Mouse (Mus musculus) neural tube, embryonic 14.5 days (tissue): ENCODE data around the gene Zfp108. TPM values are rescaled to one million over a fixed set of nuclear protein-coding genes. Genes with fewer than 3 reads are reported as not detected.
A peak's percentile ranks its signal among the peaks of the same experiment; 100 is the strongest.

ENCODE experiments used
- ATAC-seq: fragments of 200-750 bp; cut with Nextera tagmentation; 2 replicates; pipeline ENCODE4 v1.8.0; 2017; ENCODE audit warnings: low read depth, mild to moderate bottlenecking, moderate TSS enrichment, moderate library complexity
- H3K27ac ChIP-seq: fragments of 300-500 bp; sonication (generic); 2 replicates; pipeline ENCODE4 v1.5.1; 2014; ENCODE audit warnings: low read depth, mild to moderate bottlenecking, control low read depth, low read length, moderate library complexity, mixed read lengths
- H3K27me3 ChIP-seq: fragments of 300-500 bp; sonication (generic); 2 replicates; pipeline ENCODE4 v1.6.1; 2014; ENCODE audit warnings: low read length; ENCODE audit not compliant: control insufficient read depth, insufficient read depth
- H3K36me3 ChIP-seq: fragments of 300-500 bp; sonication (generic); 2 replicates; pipeline ENCODE4 v1.6.1; 2014; ENCODE audit warnings: low read length, mixed read lengths; ENCODE audit not compliant: control insufficient read depth, insufficient read depth
- H3K4me1 ChIP-seq: fragments of 300-500 bp; sonication (generic); 2 replicates; pipeline ENCODE4 v1.6.1; 2014; ENCODE audit warnings: low read length; ENCODE audit not compliant: control insufficient read depth, insufficient read depth
- H3K4me2 ChIP-seq: fragments of 300-500 bp; sonication (generic); 2 replicates; pipeline ENCODE4 v1.6.1; 2014; ENCODE audit warnings: mild to moderate bottlenecking, low read depth, low read length, control low read depth
- H3K4me3 ChIP-seq: fragments of 300-500 bp; sonication (generic); 2 replicates; pipeline ENCODE4 v1.5.1; 2014; ENCODE audit warnings: low read depth, low read length, control low read depth, mixed read lengths
- H3K9ac ChIP-seq: fragments of 300-500 bp; sonication (generic); replicated peaks from 2 replicates; pipeline ENCODE4 v1.6.1; 2014; ENCODE audit warnings: low read depth, mild to moderate bottlenecking, control low read depth, low read length, mixed read lengths
- H3K9me3 ChIP-seq: fragments of 300-500 bp; sonication (generic); 2 replicates; pipeline ENCODE4 v1.6.1; 2016; ENCODE audit warnings: low read length; ENCODE audit not compliant: control insufficient read depth
- WGBS: fragments of 180-500 bp; shearing (Covaris S2); extraction: QIAGEN DNeasy Blood & Tissue Kit; methylation state at CpG from one replicate; pipeline ENCODE4 v1.1.7; 2014; 5-methylcytosine and 5-hydroxymethylcytosine counted together
- polyA plus RNA-seq: library from polyadenylated mRNA; unstranded; fragments of >200 nt; fragmentation: Nextera tagmentation; extraction: Ambion mirVana; gene quantifications from 2 replicates; pipeline ENCODE4 v1.2.1, GENCODE M21; 2014

The Zfp108 gene
- polyA plus RNA-seq, 1 experiment from 2014 or later = 7.0 TPM

- no peak for ATAC-seq
- Histone ChIP-seq H3K27me3 (no peaks in the 10 kb centered on the region), H3K4me1 (0 out of 2 replicates have a peak, but pooled peaks cover 7% of the 10 kb centered on the region), H3K4me3 (no peak overlapping the region), H3K36me3 (0 out of 2 replicates have a peak, but pooled peaks cover 4% of the 10 kb centered on the region), H3K9me3 (no peaks in the 10 kb centered on the region), H3K4me2 (no peak overlapping the region), H3K27ac (no peak overlapping the region), H3K9ac (no peak overlapping the region)
- 92% methylated on average over 13 of the region's 13 CpGs for WGBS
These were observed 4.9 kb downstream of the Zfp108 start for GRCm38 (mm10) chr7:24259306-24259999.

- WGBS = 93% methylated on average over 4 of the region's 4 CpGs
- Histone ChIP-seq H3K4me1 (0 out of 2 replicates have a peak, but pooled peaks cover 6% of the 10 kb centered on the region), H3K4me3 (no peak overlapping the region), H3K9ac (no peak overlapping the region), H3K36me3 (0 out of 2 replicates have a peak, but pooled peaks cover 4% of the 10 kb centered on the region), H3K27ac (no peak overlapping the region), H3K27me3 (no peaks in the 10 kb centered on the region), H3K4me2 (no peak overlapping the region), H3K9me3 (no peaks in the 10 kb centered on the region)
- ATAC-seq = no peak
These were observed 5.4 kb downstream of the Zfp108 start for GRCm38 (mm10) chr7:24260000-24260312.

- Histone ChIP-seq H3K27me3 (no peaks in the 10 kb centered on the region), H3K4me1 (no peaks in the 10 kb centered on the region), H3K36me3 (no peaks in the 10 kb centered on the region), H3K4me3 (no peak overlapping the region), H3K9ac (no peak overlapping the region), H3K27ac (no peak overlapping the region), H3K4me2 (no peak overlapping the region), H3K9me3 (no peaks in the 10 kb centered on the region)
- no peak for ATAC-seq
- WGBS = 69% methylated on average over 24 of the region's 24 CpGs
These were observed 13.9 kb downstream of the Zfp108 start for GRCm38 (mm10) chr7:24268176-24269155.

GRCm38 (mm10) chr7:24269256-24269655 lies 14.7 kb downstream of the Zfp108 start:
- Histone ChIP-seq H3K27me3 (no peaks in the 10 kb centered on the region), H3K4me2 (no peak overlapping the region), H3K36me3 (0 out of 2 replicates have a peak, but pooled peaks cover 3% of the 10 kb centered on the region), H3K9me3 (no peaks in the 10 kb centered on the region), H3K9ac (no peak overlapping the region), H3K27ac (no peak overlapping the region), H3K4me3 (0 out of 2 replicates have a peak overlapping the region, but pooled peaks have one; percentile 53), H3K4me1 (no peaks in the 10 kb centered on the region)
- ATAC-seq = peak; percentile 23; the same call in 1 of the 2 replicates
- 81% methylated on average over 3 of the region's 3 CpGs for WGBS

GRCm38 (mm10) chr7:24269667-24270287 lies 15.2 kb downstream of the Zfp108 start:
- no peak overlapping the region for H3K27ac ChIP-seq
- no peaks in the 10 kb centered on the region for H3K9me3 ChIP-seq
- ATAC-seq = peak; percentile 52
- WGBS = 41% methylated on average over 7 of the region's 7 CpGs
- no peaks in the 10 kb centered on the region for H3K4me1 ChIP-seq
- peak overlapping the region; percentile 73 for H3K4me2 ChIP-seq
- H3K27me3 ChIP-seq = no peaks in the 10 kb centered on the region
- peaks cover 8% of the 10 kb centered on the region; the same call in 1 of the 2 replicates for H3K36me3 ChIP-seq
- H3K4me3 ChIP-seq = peak overlapping the region; percentile 53
- H3K9ac ChIP-seq = peak overlapping the region; percentile 56; the same call in 1 of the 2 replicates

GRCm38 (mm10) chr7:24270288-24270672 lies 15.7 kb downstream of the Zfp108 start, which contains the start of gene Zfp93:
Zfp93 (plus strand) TSS chr7:24270420.
- H3K4me3 ChIP-seq = peak within 1 kb of the TSS; percentile 53
- no peaks in the 10 kb centered on the region for H3K4me1 ChIP-seq
- H3K9me3 ChIP-seq = no peaks in the 10 kb centered on the region
- H3K36me3 ChIP-seq = peaks cover 13% of the 10 kb centered on the region; the same call in 1 of the 2 replicates
- peak within 1 kb of the TSS; percentile 60; the same call in 1 of the 2 replicates for H3K27ac ChIP-seq
- peak within 1 kb of the TSS; percentile 73 for H3K4me2 ChIP-seq
- H3K27me3 ChIP-seq = no peaks in the 10 kb centered on the region
- ATAC-seq = peak; percentile 93
- WGBS = 0% methylated on average over 12 of the region's 12 CpGs
- peak within 1 kb of the TSS; percentile 56 for H3K9ac ChIP-seq

- H3K4me1 ChIP-seq = no peaks in the 10 kb centered on the region
- no peak overlapping the region for H3K4me3 ChIP-seq
- 96% methylated on average over 6 of the region's 6 CpGs for WGBS
- no peaks in the 10 kb centered on the region for H3K9me3 ChIP-seq
- peaks cover 13% of the 10 kb centered on the region; the same call in 1 of the 2 replicates for H3K36me3 ChIP-seq
- ATAC-seq = no peak
- H3K27ac ChIP-seq = no peak overlapping the region
- no peak overlapping the region for H3K4me2 ChIP-seq
- no peak overlapping the region for H3K9ac ChIP-seq
- no peaks in the 10 kb centered on the region for H3K27me3 ChIP-seq
These were observed 16.6 kb downstream of the Zfp108 start for GRCm38 (mm10) chr7:24271191-24271590.

GRCm38 (mm10) chr7:24274456-24274855 lies 19.9 kb downstream of the Zfp108 start:
- Histone ChIP-seq H3K9me3 (no peaks in the 10 kb centered on the region), H3K4me3 (no peak overlapping the region), H3K9ac (no peak overlapping the region), H3K36me3 (peaks cover 13% of the 10 kb centered on the region; the same call in 1 of the 2 replicates), H3K27me3 (no peaks in the 10 kb centered on the region), H3K27ac (no peak overlapping the region), H3K4me2 (no peak overlapping the region), H3K4me1 (no peaks in the 10 kb centered on the region)
- no peak for ATAC-seq
- WGBS = 94% methylated on average over 4 of the region's 4 CpGs
